Mouse (Mus musculus): Measurements from ENCODE around the gene Rpl11.

- TF ChIP-seq CTCF (IDR thresholded peaks at IDR 0.05; ENCODE audit: low read depth) (no peak), EP300 (IDR thresholded peaks at IDR 0.05; ENCODE audit: low read depth) (no peak)
Measured at GRCm38 (mm10) chr4:136094519-136095219, 41.4 kb upstream of the Rpl11 start.

Data from liver, embryonic 14.5 days (tissue).